Mouse (Mus musculus): ENCODE measurements at regions not wholly inside any gene's neighbourhood (a gene's known extent, or its start where the extent isn't known, plus 50 kb on each side); places are given as distances from the start of the nearest gene placed in this dataset.

DNA sequence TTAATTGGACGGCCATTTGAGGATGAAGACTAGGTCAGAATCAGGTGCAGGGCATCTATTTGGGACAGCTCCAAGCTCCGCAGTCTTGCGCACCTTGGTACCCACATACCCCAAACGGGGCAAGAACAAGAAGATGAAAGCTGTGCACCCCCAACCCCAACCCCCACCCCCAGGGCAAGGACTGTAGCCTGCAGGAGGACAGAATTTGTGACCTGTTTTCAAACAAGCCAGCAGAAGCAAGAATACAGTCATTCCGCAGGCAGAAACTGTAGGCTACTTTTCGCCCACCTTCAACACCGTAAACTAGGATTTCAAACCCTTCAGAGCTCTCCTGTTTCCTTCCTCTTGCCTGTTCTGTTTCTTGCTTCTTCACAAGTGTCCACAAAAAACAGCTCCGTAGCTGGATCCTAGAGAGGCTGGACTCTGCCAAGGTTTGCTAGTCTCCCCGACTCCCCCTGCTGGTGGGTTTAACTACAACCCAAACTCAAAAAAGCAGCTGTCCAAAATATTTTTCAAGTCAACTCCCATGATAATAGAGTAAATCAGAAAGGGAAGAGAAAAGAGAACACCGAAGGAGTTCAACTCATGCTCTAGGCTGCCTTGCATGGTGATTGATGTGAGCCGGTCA, 430.3 kb upstream of the Atp11b start:
- peak; percentile 43 for DNase-seq

- peak; percentile 15 for DNase-seq
Observed at GRCm38 (mm10) chr3:35324186-35324585, 429.7 kb upstream of the Atp11b start.

GRCm38 (mm10) chr3:35332534-35333272, 421.2 kb upstream of the Atp11b start:
- no peak for DNase-seq

DNA sequence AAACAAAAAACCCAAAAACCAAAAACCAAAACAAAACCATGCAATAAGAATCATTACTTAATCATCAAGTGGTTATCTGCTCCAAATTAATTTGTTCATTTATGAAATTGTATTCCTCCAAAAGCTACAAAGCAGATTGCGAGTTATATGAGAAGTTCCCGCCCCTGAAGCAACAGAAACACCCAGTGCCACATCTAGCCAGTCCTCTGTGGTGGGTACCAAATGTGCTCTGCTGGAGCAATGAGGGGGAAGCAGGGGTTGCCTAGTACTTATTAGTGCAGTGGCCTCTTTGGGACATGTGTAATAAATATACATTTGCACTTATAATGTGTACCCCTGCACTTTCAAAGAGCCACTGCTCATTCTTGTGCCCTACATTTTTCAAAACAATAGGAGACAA, 419.9 kb upstream of the Atp11b start:
- DNase-seq: no peak

GRCm38 (mm10) chr3:35334546-35334945, 419.4 kb upstream of the Atp11b start:
- DNase-seq: no peak

DNA sequence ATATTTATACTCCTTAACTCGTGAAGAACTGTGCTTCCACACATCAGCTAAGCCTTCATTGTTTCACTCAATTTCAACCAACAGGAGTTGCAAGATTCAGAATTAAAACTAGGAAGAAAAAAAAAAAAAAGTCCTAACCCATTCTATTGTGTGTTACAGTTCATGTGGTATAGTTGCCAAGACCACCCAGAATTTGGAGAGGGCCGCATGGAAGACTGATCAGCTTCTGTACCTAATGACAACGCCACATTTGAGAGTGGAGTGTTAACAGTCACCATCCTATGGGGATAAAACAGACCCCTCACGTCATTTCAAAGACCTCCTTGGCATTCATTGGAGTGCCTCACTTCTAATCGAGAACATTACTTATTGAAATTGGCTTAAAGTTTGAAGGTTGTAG, 418.1 kb upstream of the Atp11b start:
- DNase-seq: no peak

DNA sequence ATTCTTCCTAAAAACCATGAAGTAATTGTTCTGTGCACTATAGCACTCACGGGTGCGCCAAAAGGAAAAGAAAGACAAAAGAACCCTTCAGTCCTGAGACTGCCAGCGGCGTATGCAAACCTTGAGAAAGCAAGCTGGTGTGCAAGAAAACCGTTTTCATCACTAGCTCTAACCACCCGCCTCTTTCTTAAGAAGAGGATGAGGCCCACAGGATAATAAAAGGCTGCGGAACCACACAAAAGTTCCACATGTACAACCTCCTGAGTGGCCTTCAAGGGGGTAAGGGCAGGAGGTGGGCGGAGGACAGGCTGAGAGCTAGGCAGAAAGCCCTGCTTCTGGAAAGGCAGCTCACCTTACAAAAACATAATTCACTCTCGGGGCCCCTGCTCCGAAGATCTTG, 413.4 kb upstream of the Atp11b start:
- no peak for DNase-seq

- peak; percentile 80 for DNase-seq
Observed at GRCm38 (mm10) chr3:35340935-35341800, 412.7 kb upstream of the Atp11b start.

DNA sequence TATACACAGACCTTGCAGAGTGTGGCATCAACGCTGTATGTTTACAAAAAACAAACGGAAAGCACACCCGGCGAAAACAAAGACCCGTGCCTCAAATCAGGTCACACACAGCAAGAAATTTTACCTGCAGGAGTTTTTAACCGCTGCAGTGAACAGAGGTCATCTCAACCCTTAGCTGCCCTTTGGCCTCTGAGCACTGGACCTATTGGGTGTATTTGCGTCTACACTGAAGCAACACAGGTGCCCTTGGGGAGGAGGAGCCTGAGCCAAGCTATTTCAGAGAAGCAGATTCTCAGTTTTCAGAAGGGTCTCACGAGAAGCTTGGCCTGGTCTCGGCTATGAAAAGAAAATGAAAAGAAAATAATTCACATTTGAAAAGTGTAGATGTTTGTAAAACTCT, 412.1 kb upstream of the Atp11b start:
- no peak for DNase-seq

GRCm38 (mm10) chr3:35342584-35342983, 411.3 kb upstream of the Atp11b start:
- peak; percentile 16 for DNase-seq

- DNase-seq: no peak
Observed at GRCm38 (mm10) chr3:35343936-35344335, 410.0 kb upstream of the Atp11b start.

GRCm38 (mm10) chr3:35349114-35349513, 404.8 kb upstream of the Atp11b start:
- DNase-seq: no peak

GRCm38 (mm10) chr3:35353442-35353841, 400.5 kb upstream of the Atp11b start:
- DNase-seq: no peak

DNA sequence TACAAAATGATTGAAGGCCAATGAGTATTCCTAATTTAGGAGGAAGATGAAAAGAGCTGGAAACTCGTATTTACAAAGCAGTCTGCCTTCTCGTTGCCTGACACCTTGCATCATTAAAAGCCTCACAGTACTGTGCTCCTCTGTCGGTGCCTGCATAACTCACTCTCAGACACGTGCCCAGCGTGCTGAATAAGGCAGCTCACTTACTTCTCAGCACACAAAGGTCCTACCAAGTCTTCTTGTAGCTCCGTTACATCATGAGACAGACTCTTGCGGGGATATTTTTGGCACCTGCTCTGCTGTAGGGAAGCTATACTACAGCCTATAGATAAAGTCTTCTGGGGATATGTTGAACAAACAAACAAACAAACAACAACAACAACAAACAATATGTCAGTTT, 400.0 kb upstream of the Atp11b start:
- DNase-seq: no peak

DNA sequence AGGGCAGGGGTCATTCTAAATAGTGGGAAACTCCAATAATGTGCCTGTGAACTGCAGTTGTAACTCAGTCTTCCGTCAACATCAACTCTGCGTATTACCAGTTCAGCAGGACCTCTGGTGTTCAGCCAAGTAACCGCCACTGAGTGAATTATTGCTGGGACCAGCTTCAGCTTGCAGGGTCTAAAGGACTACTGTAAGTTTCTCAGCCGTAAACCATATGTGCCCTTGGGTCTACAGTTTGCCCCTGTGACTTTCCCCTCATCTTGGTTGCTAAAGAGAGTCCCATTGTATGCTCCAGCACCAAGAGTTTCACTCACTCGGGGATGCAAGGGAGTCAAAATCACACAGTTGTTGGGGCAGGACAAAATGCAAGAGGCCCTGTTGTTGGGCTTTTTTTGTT, 399.6 kb upstream of the Atp11b start:
- no peak for DNase-seq

DNA sequence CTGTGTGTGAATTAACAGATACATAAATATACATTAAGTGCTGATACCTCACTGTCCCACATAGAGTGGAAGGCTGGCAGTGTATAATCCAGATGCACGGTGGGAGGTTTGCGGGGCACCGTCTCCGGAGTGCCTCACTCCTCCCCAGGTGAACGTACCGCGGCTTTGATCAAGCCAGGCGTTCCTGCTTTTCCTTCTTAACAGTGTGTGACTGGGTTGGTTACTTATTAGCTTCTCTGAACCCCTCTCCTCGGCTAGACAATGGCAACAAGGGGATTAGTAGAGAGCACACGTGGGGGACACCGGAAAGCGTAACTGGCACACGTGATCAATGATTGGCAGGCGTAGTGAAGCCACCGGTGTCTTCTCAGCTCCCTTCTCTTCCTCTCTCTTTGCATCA, 396.8 kb upstream of the Atp11b start:
- no peak for DNase-seq

GRCm38 (mm10) chr3:35358541-35358940, 395.4 kb upstream of the Atp11b start:
- DNase-seq: no peak

DNA sequence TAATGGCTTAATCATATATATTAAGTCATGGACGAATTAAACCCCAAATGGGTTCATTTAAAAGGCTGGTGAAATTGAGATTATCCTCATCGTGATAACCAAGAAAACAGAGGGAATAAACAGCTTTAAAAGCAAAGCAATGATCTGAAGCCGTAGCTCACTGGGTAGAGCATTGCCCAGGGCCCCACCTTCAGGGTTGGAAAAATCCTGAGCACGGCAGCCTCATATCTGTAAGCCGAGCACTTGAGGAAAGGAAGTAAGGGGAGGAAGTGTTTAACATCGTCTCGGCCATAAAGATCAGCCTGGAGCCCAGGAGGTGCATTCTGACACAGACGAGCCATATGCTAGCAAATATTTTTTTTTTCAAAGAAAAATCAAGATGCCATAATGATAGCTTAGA, 394.6 kb upstream of the Atp11b start:
- no peak for DNase-seq

DNA sequence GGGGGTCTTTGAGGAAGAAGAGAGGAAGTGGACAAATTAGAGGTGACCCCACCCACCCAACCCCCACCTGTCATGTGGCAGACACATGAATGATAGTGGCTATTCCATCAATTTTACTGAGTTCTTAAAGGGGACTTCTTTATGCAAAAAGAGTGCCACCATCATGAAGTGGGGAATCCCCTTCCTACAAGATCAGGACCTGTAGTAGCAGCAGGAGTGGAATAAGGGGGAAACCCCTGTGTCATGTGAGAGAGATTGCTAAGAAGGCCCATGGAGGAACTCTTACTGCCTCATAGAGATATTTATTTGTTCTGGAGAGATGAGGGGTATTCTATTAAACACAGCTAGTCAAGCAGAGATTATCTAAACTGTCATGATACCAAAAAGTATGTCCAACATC, 393.4 kb upstream of the Atp11b start:
- no peak for DNase-seq

DNA sequence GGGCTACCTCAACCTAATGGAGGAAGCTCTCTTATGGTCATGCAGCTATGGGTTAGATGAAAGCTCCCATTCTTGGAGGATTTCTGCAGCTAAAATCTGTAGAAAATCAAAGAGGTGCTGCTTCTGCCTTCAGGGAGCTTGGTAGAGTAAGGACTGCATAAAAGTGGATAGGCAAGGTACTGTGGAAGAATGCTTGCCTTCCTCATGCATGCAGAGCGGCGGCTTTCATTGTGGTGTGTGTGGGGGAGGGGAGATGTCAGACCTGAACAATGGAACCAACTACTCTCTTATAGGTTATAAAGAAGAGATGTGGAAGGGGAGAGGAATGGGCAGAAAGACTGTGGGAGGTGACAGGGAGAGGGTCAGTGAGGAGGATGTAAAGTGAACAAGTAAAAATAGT, 392.8 kb upstream of the Atp11b start:
- no peak for DNase-seq

- DNase-seq: no peak
Observed at GRCm38 (mm10) chr3:35365431-35365830, 388.5 kb upstream of the Atp11b start.

DNA sequence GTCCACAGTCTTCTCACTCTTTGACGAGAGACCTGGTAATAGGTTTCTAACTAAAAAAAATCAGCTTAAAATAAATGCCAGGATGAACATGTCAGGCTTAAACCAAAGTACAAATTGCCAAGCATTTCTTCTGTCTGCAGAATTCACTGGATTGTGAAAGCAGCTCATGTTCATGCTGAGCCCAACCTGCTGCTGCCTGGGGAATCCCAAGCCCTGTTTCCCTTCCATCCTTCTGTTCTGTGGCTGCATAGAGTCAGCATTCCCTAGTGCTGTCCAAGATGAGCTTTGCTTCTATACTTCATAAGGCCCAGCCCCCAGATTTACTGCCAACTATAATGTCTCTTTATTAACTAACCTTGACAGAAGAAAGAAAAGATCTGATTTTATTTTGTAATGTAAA, 381.6 kb upstream of the Atp11b start:
- no peak for DNase-seq

- no peak for DNase-seq
Observed at GRCm38 (mm10) chr3:35387386-35387785, 366.5 kb upstream of the Atp11b start.

DNA sequence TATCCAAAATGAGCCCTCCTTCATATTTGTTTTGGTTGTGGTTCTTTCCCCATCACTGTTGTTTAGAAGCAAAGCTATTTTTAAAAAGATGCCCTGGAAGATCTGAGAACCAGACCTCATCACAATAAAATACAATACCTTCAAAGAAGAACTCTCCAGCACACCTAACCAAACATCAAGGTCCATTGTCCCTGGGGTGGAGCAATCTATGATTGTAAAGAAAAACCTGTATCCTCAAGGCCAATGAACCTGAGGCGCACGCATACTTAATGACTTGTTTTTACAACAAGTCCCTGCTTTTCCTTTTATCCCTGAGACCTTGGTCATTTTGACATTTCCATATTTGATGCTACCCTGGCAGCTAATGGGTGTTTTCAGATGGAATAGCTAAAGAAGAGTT, 361.2 kb upstream of the Atp11b start:
- no peak for DNase-seq
